Mouse (Mus musculus): ENCODE results near the gene Osm.

The Osm gene

GRCm38 (mm10) chr11:4267202-4267578 is 31.0 kb downstream of the Osm start:
- in situ Hi-C loops (cut with MboI, MseI) = no loop called here

- in situ Hi-C loops (cut with MboI, MseI) = no loop called here
Measured at GRCm38 (mm10) chr11:4268500-4268899, 32.3 kb downstream of the Osm start.

GRCm38 (mm10) chr11:4270744-4271459 is 34.7 kb downstream of the Osm start:
- in situ Hi-C loops (cut with MboI, MseI) = no loop called here

GRCm38 (mm10) chr11:4271544-4271943 is 35.3 kb downstream of the Osm start:
- in situ Hi-C loops (cut with MboI, MseI) = no loop called here

- in situ Hi-C loops (cut with MboI, MseI) = no loop called here
Measured at GRCm38 (mm10) chr11:4276411-4276861, 40.2 kb downstream of the Osm start.

GRCm38 (mm10) chr11:4279909-4280308 is 43.7 kb downstream of the Osm start:
- in situ Hi-C loops (cut with MboI, MseI) = no loop called here

GRCm38 (mm10) chr11:4281852-4282251 is 45.6 kb downstream of the Osm start:
- in situ Hi-C loops (cut with MboI, MseI) = no loop called here

- in situ Hi-C loops (cut with MboI, MseI) = no loop called here
Measured at GRCm38 (mm10) chr11:4283627-4284026, 47.4 kb downstream of the Osm start.

GRCm38 (mm10) chr11:4289280-4289679 is 53.1 kb downstream of the Osm start:
- in situ Hi-C loops (cut with MboI, MseI) = no loop called here
